Mouse (Mus musculus) hindbrain, embryonic 10.5 days (tissue): ENCODE measurements around the gene Gm49322. TPM values are rescaled to one million over a fixed set of nuclear protein-coding genes. Genes with fewer than 3 reads are reported as not detected.
"Not testable (repeated sequence)": the region's sequence is repeated elsewhere in the genome, so short reads cannot be mapped to it uniquely, and the experiment has no call there.

Source experiments
- DNase-seq: peaks from one replicate; pipeline ENCODE4 v3.0.0-alpha.2; 2017; ENCODE audit warnings: low spot score
- H3K27ac ChIP-seq: fragments of 300-500 bp; sonication (generic); 2 replicates; pipeline ENCODE4 v1.5.1; 2016; ENCODE audit warnings: mild to moderate bottlenecking, moderate library complexity
- H3K27me3 ChIP-seq: fragments of 300-500 bp; sonication (generic); 2 replicates; pipeline ENCODE4 v1.6.1; 2016; ENCODE audit warnings: mild to moderate bottlenecking; ENCODE audit not compliant: poor library complexity, insufficient read depth, severe bottlenecking
- H3K36me3 ChIP-seq: fragments of 300-500 bp; sonication (generic); 2 replicates; pipeline ENCODE4 v1.6.1; 2016; ENCODE audit warnings: mild to moderate bottlenecking, moderate library complexity
- H3K4me1 ChIP-seq: fragments of 300-500 bp; sonication (generic); replicated peaks from 2 replicates; pipeline ENCODE4 v1.6.1; 2016; ENCODE audit warnings: mild to moderate bottlenecking
- H3K4me3 ChIP-seq: fragments of 300-500 bp; sonication (generic); 2 replicates; pipeline ENCODE4 v1.5.1; 2016; ENCODE audit warnings: mild to moderate bottlenecking, moderate library complexity
- H3K9me3 ChIP-seq: fragments of 300-500 bp; sonication (generic); 2 replicates; pipeline ENCODE4 v1.6.1; 2016; ENCODE audit warnings: mild to moderate bottlenecking, moderate library complexity
- WGBS: fragments of 180-500 bp; shearing (Covaris S2); methylation state at CpG from one replicate; pipeline ENCODE4 v1.1.7; 2016; 5-methylcytosine and 5-hydroxymethylcytosine counted together
- polyA plus RNA-seq: library from polyadenylated mRNA; unstranded; fragments of >200 nt; fragmentation: Nextera tagmentation; extraction: Ambion mirVana; gene quantifications from 2 replicates; pipeline ENCODE4 v1.2.1, GENCODE M21; 2016

Gm49322 gene
- polyA plus RNA-seq: 4.6 and 5.5 TPM in 2 replicates

DNA sequence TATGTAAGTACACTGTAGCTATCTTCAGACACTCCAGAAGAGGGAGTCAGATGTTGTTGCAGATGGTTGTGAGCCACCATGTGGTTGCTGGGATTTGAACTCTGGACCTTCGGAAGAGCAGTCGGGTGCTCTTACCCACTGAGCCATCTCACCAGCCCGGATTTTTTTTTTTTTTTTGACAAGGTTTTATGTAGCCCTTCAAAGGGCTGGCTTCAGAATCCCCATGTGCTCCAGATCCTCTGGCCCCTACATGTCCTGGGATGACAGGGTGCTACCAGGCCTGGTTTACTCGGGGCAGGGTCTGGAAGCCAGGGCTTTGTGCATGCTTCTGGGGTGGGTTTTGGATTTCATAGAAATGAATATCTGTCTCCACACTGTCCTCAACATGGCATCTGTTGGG lies at the start of gene Gm49322:
Gene Gm49322 (plus strand): TSS at position 301 of the 400 bp plus-strand sequence.
- DNase-seq, H3K27ac ChIP-seq, H3K27me3 ChIP-seq, H3K9me3 ChIP-seq: not testable (repeated sequence)
- Histone ChIP-seq H3K4me1 (peaks cover 24% of the 10 kb centered on the region), H3K4me3 (peak within 1 kb of the TSS; percentile 77; the same call in 1 of the 2 replicates), H3K36me3 (peaks cover 49% of the 10 kb centered on the region)
- WGBS: 85% methylated on average over 4 of the region's 4 CpGs

GRCm38 (mm10) chr10:80557346-80557965 lies 48.4 kb upstream of the Gm49322 start:
- 0 out of 2 replicates have a peak overlapping the region, but pooled peaks have one; percentile 1 for H3K4me3 ChIP-seq
- no peaks in the 10 kb centered on the region for H3K9me3 ChIP-seq
- WGBS: 38% methylated on average over 5 of the region's 5 CpGs
- H3K4me1 ChIP-seq: peaks cover 52% of the 10 kb centered on the region
- H3K27me3 ChIP-seq: no peaks in the 10 kb centered on the region
- no peak overlapping the region for H3K27ac ChIP-seq
- DNase-seq: peak; percentile 77
- H3K36me3 ChIP-seq: peaks cover 3% of the 10 kb centered on the region; the same call in 1 of the 2 replicates

DNA sequence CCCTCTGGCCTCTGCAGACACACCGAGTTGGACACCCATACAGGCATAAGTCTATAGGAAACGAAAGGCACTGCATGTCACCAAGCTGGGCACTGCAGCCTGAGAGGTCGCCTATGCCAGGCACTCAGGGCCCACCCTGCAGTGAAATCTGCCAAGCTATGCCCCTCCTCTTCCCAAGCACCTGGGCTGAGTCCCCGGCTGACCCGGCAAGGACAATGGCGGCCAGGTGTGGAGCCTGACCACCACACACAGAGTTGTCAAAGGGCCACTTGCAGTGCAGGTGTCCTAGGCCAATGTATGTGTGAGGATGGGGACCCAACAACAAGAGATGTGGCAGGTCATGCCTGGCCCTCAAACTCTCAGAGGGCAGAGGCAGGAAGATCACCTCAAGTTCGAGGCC lies 46.4 kb upstream of the Gm49322 start:
- H3K27ac ChIP-seq: no peak overlapping the region
- DNase-seq: no peak
- H3K4me1 ChIP-seq: peaks cover 48% of the 10 kb centered on the region
- peaks cover 2% of the 10 kb centered on the region; the same call in 1 of the 2 replicates for H3K36me3 ChIP-seq
- H3K27me3 ChIP-seq: no peaks in the 10 kb centered on the region
- H3K4me3 ChIP-seq: peak overlapping the region; percentile 26; the same call in 1 of the 2 replicates
- WGBS: 92% methylated on average over 7 of the region's 7 CpGs
- H3K9me3 ChIP-seq: no peaks in the 10 kb centered on the region

DNA sequence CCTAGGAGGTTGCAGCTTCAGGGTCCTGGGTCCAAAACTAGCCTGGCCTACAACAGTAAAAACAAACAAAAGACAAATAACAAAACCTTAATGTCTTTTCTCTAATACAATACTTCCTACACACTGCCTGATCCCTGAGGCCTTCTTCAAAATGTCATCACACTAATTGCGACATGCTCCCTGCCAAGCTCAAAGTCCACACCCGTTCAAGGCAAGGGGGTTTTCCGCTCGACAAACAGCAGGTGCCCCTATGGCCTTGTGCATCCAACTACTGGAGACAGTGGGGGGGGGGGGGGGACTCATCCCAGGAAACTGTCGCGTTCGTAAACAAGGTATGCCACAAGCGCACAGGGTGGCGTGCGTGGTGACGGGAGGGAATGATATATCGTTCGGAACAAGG lies 45.2 kb upstream of the Gm49322 start:
- Histone ChIP-seq H3K27me3 (no peaks in the 10 kb centered on the region), H3K9me3 (no peaks in the 10 kb centered on the region), H3K4me1 (peaks cover 48% of the 10 kb centered on the region), H3K36me3 (no peaks in the 10 kb centered on the region; the same call in 1 of the 2 replicates), H3K27ac (peak overlapping the region; percentile 99), H3K4me3 (peak overlapping the region; percentile 83)
- 2% methylated on average over 13 of the region's 13 CpGs for WGBS
- no peak for DNase-seq

- Histone ChIP-seq H3K4me1 (peaks cover 54% of the 10 kb centered on the region), H3K4me3 (peak within 1 kb of the TSS; percentile 83), H3K9me3 (no peaks in the 10 kb centered on the region), H3K27ac (peak within 1 kb of the TSS; percentile 99), H3K36me3 (no peaks in the 10 kb centered on the region; the same call in 1 of the 2 replicates), H3K27me3 (no peaks in the 10 kb centered on the region)
- peak; percentile 94 for DNase-seq
- WGBS: under 1% methylated on average over 72 of the region's 72 CpGs
Observed at GRCm38 (mm10) chr10:80561116-80561944, 44.5 kb upstream of the Gm49322 start, which contains the start of gene Rexo1. Rexo1 (minus strand) TSS chr10:80561560.

DNA sequence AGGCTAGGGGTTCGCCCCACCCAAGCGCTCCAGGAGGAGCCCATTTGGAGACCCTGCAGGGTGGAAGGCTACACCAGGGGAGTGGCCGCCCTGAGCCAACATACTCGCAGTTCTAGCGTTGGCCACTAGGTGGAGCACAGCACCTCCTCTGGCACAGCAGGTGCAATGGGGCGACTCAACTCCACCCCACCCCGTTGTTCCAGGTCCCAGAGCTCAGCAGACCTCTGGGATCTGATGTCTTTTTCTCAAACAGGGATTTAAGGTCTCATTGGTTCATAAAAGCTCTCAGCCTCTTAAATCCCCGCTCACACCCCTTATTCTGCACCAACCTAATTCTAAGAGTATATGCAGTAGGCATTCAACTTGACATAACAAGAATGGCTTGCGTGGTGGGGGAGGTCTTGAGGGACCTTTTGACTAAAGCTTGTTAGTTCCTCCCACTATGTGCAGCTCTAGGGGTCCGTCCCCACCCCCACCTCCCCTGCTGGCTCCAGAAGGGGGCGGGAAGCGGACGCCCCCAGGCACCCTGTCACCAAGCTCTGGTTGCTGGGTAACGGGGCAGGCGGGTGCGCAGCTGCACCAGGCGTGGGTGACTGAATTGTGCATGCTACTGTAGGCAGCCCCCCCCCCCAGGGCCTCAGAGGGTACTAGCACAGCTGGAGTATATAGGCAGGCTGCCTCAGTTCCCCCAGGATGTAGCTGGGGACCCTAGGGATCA lies 39.3 kb upstream of the Gm49322 start:
- Histone ChIP-seq H3K27ac (peak overlapping the region; percentile 73), H3K36me3 (peaks cover 12% of the 10 kb centered on the region), H3K27me3 (no peaks in the 10 kb centered on the region), H3K9me3 (no peaks in the 10 kb centered on the region), H3K4me1 (peaks cover 58% of the 10 kb centered on the region), H3K4me3 (peak overlapping the region; percentile 29)
- peak; percentile 89 for DNase-seq
- WGBS: 23% methylated on average over 17 of the region's 17 CpGs

- WGBS: 96% methylated on average over 29 of the region's 29 CpGs
- Histone ChIP-seq H3K4me3 (peak overlapping the region; percentile 41), H3K27me3 (no peaks in the 10 kb centered on the region), H3K27ac (no peak overlapping the region; the same call in 1 of the 2 replicates), H3K9me3 (no peaks in the 10 kb centered on the region), H3K36me3 (peaks cover 12% of the 10 kb centered on the region), H3K4me1 (peaks cover 72% of the 10 kb centered on the region)
- no peak for DNase-seq
Observed at GRCm38 (mm10) chr10:80568876-80569275, 36.9 kb upstream of the Gm49322 start.

- Histone ChIP-seq H3K4me1 (peaks cover 80% of the 10 kb centered on the region), H3K4me3 (peak overlapping the region; percentile 41), H3K27ac (peak overlapping the region; percentile 88), H3K36me3 (peaks cover 12% of the 10 kb centered on the region), H3K9me3 (no peaks in the 10 kb centered on the region), H3K27me3 (no peaks in the 10 kb centered on the region)
- WGBS: 31% methylated on average over 10 of the region's 10 CpGs
- peak; percentile 50 for DNase-seq
Observed at GRCm38 (mm10) chr10:80569664-80570066, 36.2 kb upstream of the Gm49322 start.

DNA sequence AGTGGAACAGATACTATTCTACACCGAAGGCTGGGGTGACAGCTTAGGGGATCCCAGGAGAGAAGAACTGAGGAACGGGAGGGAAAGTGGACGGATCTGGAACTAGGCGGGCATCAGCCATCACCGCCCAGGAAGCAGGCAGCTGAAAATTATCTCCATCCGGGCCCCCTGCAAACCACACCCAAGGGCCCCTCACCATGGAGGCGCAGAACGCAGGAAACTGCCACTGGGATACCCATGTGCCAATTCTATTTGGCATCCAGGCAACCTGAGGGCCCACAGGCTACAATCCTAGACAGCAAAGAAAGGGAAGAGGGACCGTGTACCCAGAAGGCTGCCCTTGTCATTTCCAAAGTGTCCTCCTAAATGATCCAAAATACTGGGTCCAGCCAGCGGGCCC lies 35.4 kb upstream of the Gm49322 start:
- no peaks in the 10 kb centered on the region for H3K9me3 ChIP-seq
- H3K4me1 ChIP-seq: peaks cover 88% of the 10 kb centered on the region
- WGBS: 91% methylated on average over 10 of the region's 10 CpGs
- peaks cover 12% of the 10 kb centered on the region for H3K36me3 ChIP-seq
- DNase-seq: no peak
- peak overlapping the region; percentile 41 for H3K4me3 ChIP-seq
- peak overlapping the region; percentile 88 for H3K27ac ChIP-seq
- 0 out of 2 replicates have a peak, but pooled peaks cover 2% of the 10 kb centered on the region for H3K27me3 ChIP-seq

DNA sequence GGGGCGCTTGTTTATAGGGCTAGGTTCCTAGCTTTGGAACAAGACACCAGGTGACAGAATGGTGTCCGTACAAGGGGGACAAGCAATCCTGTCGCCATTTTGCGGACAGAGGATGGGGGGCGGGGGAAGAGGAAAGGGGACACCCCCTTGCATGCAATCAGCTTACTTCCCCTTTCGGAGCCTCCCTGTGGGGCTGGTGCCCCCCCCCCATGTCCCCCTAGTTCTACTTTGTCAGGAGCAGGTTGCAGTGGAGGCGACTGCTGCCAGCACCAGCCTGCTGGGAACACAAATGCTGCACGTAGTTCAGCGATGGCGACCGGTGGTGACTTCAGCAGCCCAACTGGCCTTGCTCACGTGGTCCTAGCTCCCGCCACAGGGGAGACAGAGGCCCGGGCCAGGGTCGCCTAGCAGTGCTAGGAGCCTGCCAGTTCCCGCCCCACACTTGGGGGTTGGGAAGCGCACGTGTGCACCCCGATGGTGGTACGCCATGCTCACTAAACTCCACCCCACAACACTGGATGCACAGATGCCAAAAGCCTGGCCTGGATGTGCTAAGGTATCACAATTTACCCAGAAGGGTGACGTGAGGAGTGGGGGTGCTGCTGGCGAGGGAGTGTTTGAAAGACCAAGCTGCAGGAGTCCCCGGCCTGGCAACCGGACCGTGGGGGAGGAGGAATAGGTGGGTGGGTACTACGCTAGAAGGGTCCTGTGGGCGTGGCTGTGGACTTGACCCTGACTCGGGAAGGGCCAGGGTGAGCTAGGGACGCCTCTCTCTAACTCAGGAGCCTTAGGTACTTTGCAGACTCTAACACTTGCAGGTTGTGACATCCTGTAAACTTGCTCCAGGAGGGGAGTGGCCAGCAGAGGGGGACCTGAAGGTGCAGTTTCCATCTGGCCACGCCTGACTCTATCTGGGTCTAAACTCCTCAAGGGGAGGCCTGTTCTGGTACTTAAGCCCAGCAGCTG lies 34.7 kb upstream of the Gm49322 start:
- Histone ChIP-seq H3K36me3 (peaks cover 12% of the 10 kb centered on the region), H3K9me3 (no peaks in the 10 kb centered on the region), H3K4me3 (peak overlapping the region; percentile 41), H3K4me1 (peaks cover 91% of the 10 kb centered on the region), H3K27me3 (0 out of 2 replicates have a peak, but pooled peaks cover 3% of the 10 kb centered on the region), H3K27ac (peak overlapping the region; percentile 88)
- 18% methylated on average over 30 of the region's 30 CpGs for WGBS
- DNase-seq: peak; percentile 49

DNA sequence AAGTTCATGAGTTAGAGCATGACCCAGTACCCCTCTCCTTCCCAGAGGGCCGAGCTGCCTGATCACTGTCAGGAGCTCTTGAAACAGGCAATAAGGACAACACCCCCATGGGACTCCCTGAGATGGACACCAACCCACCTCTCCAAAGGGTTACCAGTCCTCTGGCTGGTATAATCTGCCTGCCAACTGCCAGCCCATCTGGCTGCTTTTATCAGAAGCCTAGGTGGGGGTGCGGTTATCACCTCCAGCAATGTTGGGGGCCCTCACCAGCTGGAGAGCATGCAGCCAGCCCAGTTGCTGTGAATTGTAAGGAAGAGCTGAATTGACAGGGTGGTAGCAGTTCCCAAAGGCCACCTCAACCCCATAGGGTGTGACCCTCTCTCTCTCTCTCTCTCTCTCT lies 33.3 kb upstream of the Gm49322 start:
- Histone ChIP-seq H3K27me3 (0 out of 2 replicates have a peak, but pooled peaks cover 3% of the 10 kb centered on the region), H3K27ac (no peak overlapping the region), H3K4me1 (peaks cover 91% of the 10 kb centered on the region), H3K4me3 (no peak overlapping the region), H3K36me3 (peaks cover 12% of the 10 kb centered on the region), H3K9me3 (no peaks in the 10 kb centered on the region)
- WGBS: 91% methylated on average over 2 of the region's 2 CpGs
- DNase-seq: no peak
